Mouse (Mus musculus): ENCODE measurements at regions not wholly inside any gene's neighbourhood (a gene's known extent, or its start where the extent isn't known, plus 50 kb on each side); places are given as distances from the start of the nearest gene placed in this dataset.

DNA sequence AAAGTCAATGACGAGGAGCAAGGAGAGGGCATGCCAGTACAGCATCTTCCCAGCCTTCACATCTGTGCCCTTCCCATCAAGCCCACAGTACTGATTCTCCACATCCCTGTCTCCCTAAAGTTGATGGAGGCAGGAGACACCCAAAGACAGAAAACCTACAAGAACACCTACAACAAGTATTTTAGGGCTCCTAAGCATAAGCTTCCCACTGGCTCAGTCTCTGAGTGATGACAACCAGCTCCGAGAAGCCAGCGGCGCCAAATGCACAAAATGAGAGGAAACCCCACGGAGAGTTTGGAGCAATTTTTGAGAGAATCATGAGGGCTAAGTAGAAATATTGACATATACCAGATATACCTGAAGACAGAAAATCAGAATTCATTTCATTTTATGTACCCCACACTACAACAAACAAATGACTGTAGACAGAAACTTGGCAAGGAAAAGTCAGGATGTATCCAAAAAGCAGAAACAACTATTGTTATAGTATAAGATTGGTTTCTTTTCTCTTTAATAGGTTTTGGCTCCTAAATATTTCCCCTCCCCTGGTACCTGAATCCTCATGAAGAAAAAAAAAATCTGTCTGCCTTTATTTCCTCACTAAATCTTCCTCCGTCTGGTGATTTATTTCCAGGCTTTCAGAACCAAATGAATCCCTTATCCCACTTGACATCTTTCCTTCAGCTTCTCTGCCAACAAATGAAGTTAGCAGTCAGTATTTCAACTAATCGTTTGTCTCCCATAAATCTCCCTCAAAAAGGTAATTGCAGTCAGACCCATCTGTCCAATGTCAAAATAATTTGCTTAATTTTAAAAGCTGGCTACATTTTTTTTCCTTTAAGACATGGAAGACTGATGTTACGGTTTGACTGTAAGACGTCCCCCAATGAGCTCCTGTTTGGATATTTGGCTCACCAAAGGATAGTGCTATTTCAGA is 102.0 kb downstream of the Actbl2 start:
- no peak overlapping the region for H3K4me3 ChIP-seq (ENCODE audit: insufficient read depth, poor library complexity, severe bottlenecking)
- no peaks in the 10 kb centered on the region for H3K79me2 ChIP-seq (ENCODE audit: control insufficient read depth, insufficient read depth)
- H3K27me3 ChIP-seq (ENCODE audit: control insufficient read depth, insufficient read depth, insufficient read length) = no peaks in the 10 kb centered on the region
- H3K79me3 ChIP-seq (ENCODE audit: low read depth) = no peaks in the 10 kb centered on the region
- TF ChIP-seq MYOD1 (IDR thresholded peaks at IDR 0.05; ENCODE audit: control insufficient read depth, insufficient read length, low read depth) = no peak
- TF ChIP-seq FOSL1 (IDR thresholded peaks at IDR 0.05; ENCODE audit: insufficient read depth, low read length, poor library complexity, severe bottlenecking) = no peak
- TF ChIP-seq USF1 (IDR thresholded peaks at IDR 0.05; ENCODE audit: low read depth) = no peak
- TF ChIP-seq CTCF (IDR thresholded peaks at IDR 0.05; ENCODE audit: control insufficient read depth, insufficient read depth, insufficient read length) = no peak
- no peak for TF ChIP-seq MAX (IDR thresholded peaks at IDR 0.05)
- no peak for TF ChIP-seq CEBPB (IDR thresholded peaks at IDR 0.05; ENCODE audit: low read depth)
- no peak for TF ChIP-seq MYOG (IDR thresholded peaks at IDR 0.05; ENCODE audit: control insufficient read depth, extremely low read depth, insufficient read length)
- no peaks in the 10 kb centered on the region for H3K36me3 ChIP-seq (ENCODE audit: control insufficient read depth, insufficient read depth)
- no peak overlapping the region for H3ac ChIP-seq (ENCODE audit: control insufficient read depth, insufficient read length, low read depth)

DNA sequence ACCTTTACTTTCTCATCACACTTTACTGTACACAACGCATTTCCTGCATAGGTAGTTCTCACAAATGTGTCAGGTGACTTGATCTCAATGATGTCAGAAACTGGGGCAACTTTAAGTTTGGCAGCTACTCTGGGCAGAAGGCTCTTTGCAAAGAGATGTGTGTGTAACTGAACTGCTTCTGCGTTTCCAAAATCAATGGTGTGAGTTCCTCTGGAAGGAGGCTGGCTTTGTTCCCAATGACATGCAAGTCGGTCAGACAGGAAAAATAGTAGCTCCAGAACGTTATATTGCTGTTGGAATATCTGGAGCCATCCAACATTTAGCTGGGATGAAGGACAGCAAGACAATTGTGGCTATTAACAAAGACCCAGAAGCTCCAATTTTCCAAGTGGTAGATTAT is 106.6 kb downstream of the Actbl2 start:
- Histone ChIP-seq H3ac (ENCODE audit: control insufficient read depth, insufficient read length, low read depth) (no peak overlapping the region), H3K4me3 (ENCODE audit: insufficient read depth, poor library complexity, severe bottlenecking) (no peak overlapping the region), H3K79me2 (ENCODE audit: control insufficient read depth, insufficient read depth) (no peaks in the 10 kb centered on the region), H3K79me3 (ENCODE audit: low read depth) (no peaks in the 10 kb centered on the region), H3K27me3 (ENCODE audit: control insufficient read depth, insufficient read depth, insufficient read length) (no peaks in the 10 kb centered on the region), H3K36me3 (ENCODE audit: control insufficient read depth, insufficient read depth) (no peaks in the 10 kb centered on the region)
- TF ChIP-seq CTCF (IDR thresholded peaks at IDR 0.05; ENCODE audit: control insufficient read depth, insufficient read depth, insufficient read length) (no peak), MYOD1 (IDR thresholded peaks at IDR 0.05; ENCODE audit: control insufficient read depth, insufficient read length, low read depth) (no peak), CEBPB (IDR thresholded peaks at IDR 0.05; ENCODE audit: low read depth) (no peak), FOSL1 (IDR thresholded peaks at IDR 0.05; ENCODE audit: insufficient read depth, low read length, poor library complexity, severe bottlenecking) (no peak), USF1 (IDR thresholded peaks at IDR 0.05; ENCODE audit: low read depth) (no peak), MAX (IDR thresholded peaks at IDR 0.05) (no peak), MYOG (IDR thresholded peaks at IDR 0.05; ENCODE audit: control insufficient read depth, extremely low read depth, insufficient read length) (no peak)

DNA sequence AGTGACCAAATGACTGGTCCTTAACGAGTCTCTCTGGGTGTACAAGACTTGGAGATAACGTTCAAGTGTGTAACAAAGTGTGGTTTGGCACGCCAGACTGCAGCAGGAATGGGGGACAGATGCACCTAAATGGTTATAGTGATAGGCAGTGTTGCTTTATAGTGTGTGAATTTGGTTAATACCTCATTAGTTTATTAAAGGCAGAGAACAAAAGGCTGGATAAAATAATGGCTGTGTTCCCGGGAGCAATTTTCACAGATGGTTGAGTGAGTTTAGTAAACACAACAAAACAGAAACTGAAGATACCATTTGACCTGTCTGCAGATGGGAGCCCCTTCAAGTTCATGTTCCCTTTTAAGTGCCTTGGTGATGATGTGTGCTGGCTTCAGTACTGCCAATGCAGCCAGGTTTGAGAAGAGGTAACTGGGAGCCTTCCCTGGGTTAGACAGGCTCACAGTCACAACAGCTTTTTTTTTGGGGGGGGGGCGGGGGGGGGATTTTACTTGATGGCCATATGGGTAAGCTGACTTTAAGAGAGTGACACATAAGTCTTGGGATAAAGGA is 108.4 kb downstream of the Actbl2 start:
- H3K79me3 ChIP-seq (ENCODE audit: low read depth) = no peaks in the 10 kb centered on the region
- no peak for TF ChIP-seq CEBPB (IDR thresholded peaks at IDR 0.05; ENCODE audit: low read depth)
- TF ChIP-seq MYOG (IDR thresholded peaks at IDR 0.05; ENCODE audit: control insufficient read depth, extremely low read depth, insufficient read length) = no peak
- TF ChIP-seq MAX (IDR thresholded peaks at IDR 0.05) = no peak
- no peak for TF ChIP-seq FOSL1 (IDR thresholded peaks at IDR 0.05; ENCODE audit: insufficient read depth, low read length, poor library complexity, severe bottlenecking)
- no peak for TF ChIP-seq USF1 (IDR thresholded peaks at IDR 0.05; ENCODE audit: low read depth)
- TF ChIP-seq MYOD1 (IDR thresholded peaks at IDR 0.05; ENCODE audit: control insufficient read depth, insufficient read length, low read depth) = no peak
- no peak for TF ChIP-seq CTCF (IDR thresholded peaks at IDR 0.05; ENCODE audit: control insufficient read depth, insufficient read depth, insufficient read length)
- H3K79me2 ChIP-seq (ENCODE audit: control insufficient read depth, insufficient read depth) = no peaks in the 10 kb centered on the region
- H3K4me3 ChIP-seq (ENCODE audit: insufficient read depth, poor library complexity, severe bottlenecking) = no peak overlapping the region
- H3K27me3 ChIP-seq (ENCODE audit: control insufficient read depth, insufficient read depth, insufficient read length) = no peaks in the 10 kb centered on the region
- H3K36me3 ChIP-seq (ENCODE audit: control insufficient read depth, insufficient read depth) = no peaks in the 10 kb centered on the region
- no peak overlapping the region for H3ac ChIP-seq (ENCODE audit: control insufficient read depth, insufficient read length, low read depth)

DNA sequence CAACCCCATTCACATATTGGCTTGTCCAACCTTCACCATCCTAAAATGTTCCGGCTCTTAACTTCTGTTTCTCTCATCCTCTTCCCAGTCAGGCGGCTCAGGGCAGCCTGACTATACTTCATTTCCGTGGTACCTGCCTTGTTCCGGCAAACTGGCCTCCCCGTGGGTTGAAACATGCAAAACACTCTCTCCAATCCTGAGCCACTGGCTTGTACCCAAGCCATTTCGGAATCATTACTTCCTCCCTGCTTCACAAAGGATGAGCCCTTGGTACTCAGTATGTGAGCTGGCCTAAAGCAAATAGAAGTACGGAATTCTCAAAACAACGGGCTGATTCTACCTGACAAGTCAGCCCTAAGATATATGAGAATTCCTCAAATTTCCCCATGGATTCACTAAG is 112.1 kb downstream of the Actbl2 start:
- TF ChIP-seq MYOG (IDR thresholded peaks at IDR 0.05; ENCODE audit: control insufficient read depth, extremely low read depth, insufficient read length) (no peak), MYOD1 (IDR thresholded peaks at IDR 0.05; ENCODE audit: control insufficient read depth, insufficient read length, low read depth) (no peak), USF1 (IDR thresholded peaks at IDR 0.05; ENCODE audit: low read depth) (no peak), FOSL1 (IDR thresholded peaks at IDR 0.05; ENCODE audit: insufficient read depth, low read length, poor library complexity, severe bottlenecking) (no peak), CTCF (IDR thresholded peaks at IDR 0.05; ENCODE audit: control insufficient read depth, insufficient read depth, insufficient read length) (no peak), CEBPB (IDR thresholded peaks at IDR 0.05; ENCODE audit: low read depth) (no peak), MAX (IDR thresholded peaks at IDR 0.05) (no peak)
- no peaks in the 10 kb centered on the region for H3K27me3 ChIP-seq (ENCODE audit: control insufficient read depth, insufficient read depth, insufficient read length)
- H3K79me3 ChIP-seq (ENCODE audit: low read depth) = no peaks in the 10 kb centered on the region
- no peaks in the 10 kb centered on the region for H3K79me2 ChIP-seq (ENCODE audit: control insufficient read depth, insufficient read depth)
- H3K4me3 ChIP-seq (ENCODE audit: insufficient read depth, poor library complexity, severe bottlenecking) = no peak overlapping the region
- no peaks in the 10 kb centered on the region for H3K36me3 ChIP-seq (ENCODE audit: control insufficient read depth, insufficient read depth)
- H3ac ChIP-seq (ENCODE audit: control insufficient read depth, insufficient read length, low read depth) = no peak overlapping the region

DNA sequence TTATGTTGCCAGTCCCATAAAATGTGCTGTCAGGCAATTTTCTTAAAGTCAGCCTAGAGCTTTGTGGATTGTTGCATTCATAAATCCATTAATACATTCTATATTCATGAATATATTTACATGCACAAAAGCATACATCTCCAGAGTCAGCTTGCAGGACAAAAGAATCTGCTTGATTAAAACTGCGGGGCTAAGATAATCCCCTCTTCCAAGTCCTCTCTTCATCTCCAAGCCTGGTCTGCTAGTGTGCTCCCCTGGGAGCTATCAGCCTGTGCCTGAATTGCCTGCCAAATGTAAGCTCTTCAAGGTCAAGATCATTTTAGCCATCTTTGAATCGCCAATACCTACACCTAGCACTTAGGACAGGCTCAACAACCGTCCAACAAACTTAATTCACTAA is 112.8 kb downstream of the Actbl2 start:
- no peak overlapping the region for H3ac ChIP-seq (ENCODE audit: control insufficient read depth, insufficient read length, low read depth)
- no peak overlapping the region for H3K4me3 ChIP-seq (ENCODE audit: insufficient read depth, poor library complexity, severe bottlenecking)
- H3K79me2 ChIP-seq (ENCODE audit: control insufficient read depth, insufficient read depth) = no peaks in the 10 kb centered on the region
- TF ChIP-seq MYOD1 (IDR thresholded peaks at IDR 0.05; ENCODE audit: control insufficient read depth, insufficient read length, low read depth) = no peak
- TF ChIP-seq MAX (IDR thresholded peaks at IDR 0.05) = no peak
- TF ChIP-seq CEBPB (IDR thresholded peaks at IDR 0.05; ENCODE audit: low read depth) = no peak
- no peak for TF ChIP-seq USF1 (IDR thresholded peaks at IDR 0.05; ENCODE audit: low read depth)
- TF ChIP-seq MYOG (IDR thresholded peaks at IDR 0.05; ENCODE audit: control insufficient read depth, extremely low read depth, insufficient read length) = no peak
- no peak for TF ChIP-seq CTCF (IDR thresholded peaks at IDR 0.05; ENCODE audit: control insufficient read depth, insufficient read depth, insufficient read length)
- TF ChIP-seq FOSL1 (IDR thresholded peaks at IDR 0.05; ENCODE audit: insufficient read depth, low read length, poor library complexity, severe bottlenecking) = no peak
- H3K27me3 ChIP-seq (ENCODE audit: control insufficient read depth, insufficient read depth, insufficient read length) = no peaks in the 10 kb centered on the region
- no peaks in the 10 kb centered on the region for H3K79me3 ChIP-seq (ENCODE audit: low read depth)
- no peaks in the 10 kb centered on the region for H3K36me3 ChIP-seq (ENCODE audit: control insufficient read depth, insufficient read depth)
